Mouse (Mus musculus) kidney, embryonic 14.5 days (tissue): ENCODE measurements at regions not wholly inside any gene's neighbourhood (a gene's known extent, or its start where the extent isn't known, plus 50 kb on each side); places are given as distances from the start of the nearest gene placed in this dataset.
A peak's percentile ranks its signal among the peaks of the same experiment; 100 is the strongest.

Source experiments
- ATAC-seq: fragments of 200-750 bp; cut with Nextera tagmentation; 2 replicates; pipeline ENCODE4 v1.8.0; 2017; ENCODE audit warnings: moderate number of reproducible peaks, mild to moderate bottlenecking, moderate TSS enrichment, moderate library complexity; ENCODE audit not compliant: low FRiP score, low TSS enrichment
- H3K27ac ChIP-seq: fragments of 300-500 bp; sonication (generic); 2 replicates; pipeline ENCODE4 v1.5.1; 2014; ENCODE audit warnings: low read depth, mild to moderate bottlenecking, low read length, moderate library complexity, mixed read lengths
- H3K27me3 ChIP-seq: fragments of 300-500 bp; sonication (generic); 2 replicates; pipeline ENCODE4 v1.6.1; 2014; ENCODE audit warnings: mild to moderate bottlenecking, low read length; ENCODE audit not compliant: control insufficient read depth, insufficient read depth
- H3K36me3 ChIP-seq: fragments of 300-500 bp; sonication (generic); 2 replicates; pipeline ENCODE4 v1.6.1; 2014; ENCODE audit warnings: low read length, mixed read lengths; ENCODE audit not compliant: control insufficient read depth, insufficient read depth
- H3K4me1 ChIP-seq: fragments of 300-500 bp; sonication (generic); 2 replicates; pipeline ENCODE4 v1.6.1; 2014; ENCODE audit warnings: low read length, mixed read lengths; ENCODE audit not compliant: control insufficient read depth, insufficient read depth
- H3K4me2 ChIP-seq: fragments of 300-500 bp; sonication (generic); replicated peaks from 2 replicates; pipeline ENCODE4 v1.6.1; 2014; ENCODE audit warnings: low read depth, mild to moderate bottlenecking, low read length
- H3K4me3 ChIP-seq: fragments of 300-500 bp; sonication (generic); 2 replicates; pipeline ENCODE4 v1.5.1; 2014; ENCODE audit warnings: mild to moderate bottlenecking, low read length
- H3K9ac ChIP-seq: fragments of 300-500 bp; sonication (generic); 2 replicates; pipeline ENCODE4 v1.6.1; 2014; ENCODE audit warnings: low read depth, mild to moderate bottlenecking, low read length, moderate library complexity
- H3K9me3 ChIP-seq: fragments of 300-500 bp; sonication (generic); 2 replicates; pipeline ENCODE4 v1.6.1; 2016; ENCODE audit warnings: low read length; ENCODE audit not compliant: control insufficient read depth
- WGBS: fragments of 180-500 bp; shearing (Covaris S2); extraction: QIAGEN DNeasy Blood & Tissue Kit; methylation state at CpG from one replicate; pipeline ENCODE4 v1.1.7; 2014; 5-methylcytosine and 5-hydroxymethylcytosine counted together

- Histone ChIP-seq H3K4me1 (no peaks in the 10 kb centered on the region), H3K27me3 (no peaks in the 10 kb centered on the region), H3K27ac (no peak overlapping the region), H3K9me3 (no peaks in the 10 kb centered on the region), H3K4me3 (no peak overlapping the region), H3K9ac (no peak overlapping the region), H3K36me3 (no peaks in the 10 kb centered on the region), H3K4me2 (no peak overlapping the region)
- WGBS = 73% methylated on average over 4 of the region's 4 CpGs
- ATAC-seq = no peak
Observed at GRCm38 (mm10) chr12:118716824-118717223, 129.3 kb upstream of the Sp8 start.

DNA sequence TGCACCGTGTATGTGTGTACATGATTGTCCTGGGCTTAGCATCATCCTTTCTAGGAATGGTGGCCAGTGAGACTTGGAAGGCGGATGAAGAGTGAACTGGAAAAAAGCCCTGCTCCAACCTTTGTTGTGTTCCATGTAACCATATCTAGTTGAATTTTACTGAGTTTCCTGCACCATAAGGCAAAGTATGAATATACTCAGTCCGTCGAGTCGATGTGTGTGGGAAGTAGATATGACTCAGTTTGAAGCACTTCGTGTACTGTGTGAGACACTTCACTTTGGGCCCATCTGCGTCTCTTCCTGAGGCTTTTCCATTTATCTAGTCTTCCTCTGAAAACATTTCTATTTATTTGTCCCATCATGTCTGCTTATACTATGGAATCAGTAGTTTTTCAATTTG lies 139.5 kb upstream of the Sp8 start:
- no peak for ATAC-seq
- WGBS = 90% methylated on average over 7 of the region's 7 CpGs
- Histone ChIP-seq H3K9me3 (no peaks in the 10 kb centered on the region), H3K27me3 (no peaks in the 10 kb centered on the region), H3K27ac (no peak overlapping the region), H3K36me3 (no peaks in the 10 kb centered on the region), H3K9ac (no peak overlapping the region), H3K4me2 (no peak overlapping the region), H3K4me3 (no peak overlapping the region), H3K4me1 (no peaks in the 10 kb centered on the region)

- no peaks in the 10 kb centered on the region for H3K36me3 ChIP-seq
- no peak overlapping the region for H3K4me3 ChIP-seq
- no peaks in the 10 kb centered on the region for H3K4me1 ChIP-seq
- no peaks in the 10 kb centered on the region for H3K9me3 ChIP-seq
- H3K9ac ChIP-seq = no peak overlapping the region
- H3K27ac ChIP-seq = no peak overlapping the region
- ATAC-seq = no peak
- no peaks in the 10 kb centered on the region for H3K27me3 ChIP-seq
- 89% methylated on average over 2 of the region's 2 CpGs for WGBS
- H3K4me2 ChIP-seq = no peak overlapping the region
Observed at GRCm38 (mm10) chr12:118704826-118705225, 141.3 kb upstream of the Sp8 start.

GRCm38 (mm10) chr12:118703730-118704129 lies 142.4 kb upstream of the Sp8 start:
- Histone ChIP-seq H3K4me3 (no peak overlapping the region), H3K9ac (no peak overlapping the region), H3K9me3 (no peaks in the 10 kb centered on the region), H3K4me2 (no peak overlapping the region; the same call in 1 of the 2 replicates), H3K27me3 (no peaks in the 10 kb centered on the region), H3K4me1 (no peaks in the 10 kb centered on the region), H3K27ac (no peak overlapping the region), H3K36me3 (no peaks in the 10 kb centered on the region)
- WGBS = 53% methylated on average over 12 of the region's 12 CpGs
- ATAC-seq = no peak

DNA sequence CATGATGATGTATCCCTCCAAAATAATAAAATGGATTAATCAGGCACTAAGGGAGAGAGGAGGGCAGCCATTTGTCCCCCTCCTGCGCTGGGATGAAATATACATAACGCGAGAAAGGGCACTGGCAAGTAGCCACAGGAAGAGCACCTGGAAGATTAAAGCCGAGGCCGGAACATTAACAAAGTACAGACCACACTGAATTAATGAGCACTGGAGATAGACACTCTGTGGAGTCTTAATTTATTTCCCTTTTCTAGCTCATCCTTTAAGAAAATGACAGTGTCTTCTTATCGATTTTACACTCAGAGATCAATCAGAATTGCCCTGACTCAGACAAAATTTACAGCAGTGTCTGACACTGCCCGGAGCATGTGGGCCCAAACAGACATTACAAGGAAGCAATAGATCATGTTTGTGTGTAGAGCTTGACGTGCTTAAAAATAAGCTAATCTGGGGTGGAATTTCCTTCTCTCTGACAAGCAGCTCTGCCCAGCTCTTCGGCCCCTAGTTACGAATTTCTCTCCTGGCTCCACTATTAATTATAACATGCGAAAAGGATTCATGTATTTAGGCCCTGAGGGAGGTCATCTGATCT lies 143.0 kb upstream of the Sp8 start:
- H3K27me3 ChIP-seq = no peaks in the 10 kb centered on the region
- no peak overlapping the region for H3K9ac ChIP-seq
- WGBS = 31% methylated on average over 11 of the region's 11 CpGs
- H3K4me3 ChIP-seq = no peak overlapping the region
- no peaks in the 10 kb centered on the region for H3K36me3 ChIP-seq
- H3K4me1 ChIP-seq = no peaks in the 10 kb centered on the region
- 0 out of 2 replicates have a peak, but pooled peaks have one; percentile 20 for ATAC-seq
- no peaks in the 10 kb centered on the region for H3K9me3 ChIP-seq
- no peak overlapping the region for H3K27ac ChIP-seq
- H3K4me2 ChIP-seq = no peak overlapping the region; the same call in 1 of the 2 replicates

DNA sequence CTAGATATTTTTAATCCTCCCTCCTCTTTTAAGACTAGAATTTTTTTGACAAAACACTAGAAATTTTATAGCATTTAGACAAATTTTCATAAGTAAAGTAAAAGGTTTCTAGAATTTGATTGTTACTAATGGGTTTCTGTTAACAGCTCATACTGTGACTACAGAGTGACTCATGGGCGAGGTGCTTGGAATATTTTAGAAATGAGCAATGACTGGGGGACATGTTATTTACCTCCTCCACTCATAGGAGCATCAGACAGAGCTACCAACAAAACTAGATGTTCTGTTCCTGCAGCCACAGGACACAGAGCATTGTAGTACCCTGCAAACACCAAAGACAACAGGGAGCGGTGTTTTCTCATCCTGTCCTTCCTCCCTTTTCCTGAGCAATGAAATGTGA lies 144.3 kb upstream of the Sp8 start:
- Histone ChIP-seq H3K36me3 (no peaks in the 10 kb centered on the region), H3K4me1 (no peaks in the 10 kb centered on the region), H3K27ac (no peak overlapping the region), H3K9ac (no peak overlapping the region), H3K9me3 (no peaks in the 10 kb centered on the region), H3K4me3 (no peak overlapping the region), H3K4me2 (no peak overlapping the region), H3K27me3 (no peaks in the 10 kb centered on the region)
- ATAC-seq = no peak
- 70% methylated on average over 2 of the region's 2 CpGs for WGBS

GRCm38 (mm10) chr12:118698110-118698509 lies 148.0 kb upstream of the Sp8 start:
- Histone ChIP-seq H3K27ac (no peak overlapping the region), H3K9ac (no peak overlapping the region), H3K27me3 (no peaks in the 10 kb centered on the region), H3K36me3 (no peaks in the 10 kb centered on the region), H3K4me1 (no peaks in the 10 kb centered on the region), H3K4me3 (no peak overlapping the region), H3K4me2 (no peak overlapping the region), H3K9me3 (no peaks in the 10 kb centered on the region)
- no peak for ATAC-seq

GRCm38 (mm10) chr12:118694701-118695100 lies 151.4 kb upstream of the Sp8 start:
- H3K9ac ChIP-seq = no peak overlapping the region
- H3K27ac ChIP-seq = no peak overlapping the region
- ATAC-seq = no peak
- H3K4me3 ChIP-seq = no peak overlapping the region
- H3K36me3 ChIP-seq = no peaks in the 10 kb centered on the region
- H3K9me3 ChIP-seq = no peaks in the 10 kb centered on the region
- no peaks in the 10 kb centered on the region for H3K4me1 ChIP-seq
- 75% methylated on average over 2 of the region's 2 CpGs for WGBS
- H3K4me2 ChIP-seq = no peak overlapping the region
- H3K27me3 ChIP-seq = no peaks in the 10 kb centered on the region

- Histone ChIP-seq H3K27ac (no peak overlapping the region), H3K27me3 (no peaks in the 10 kb centered on the region), H3K4me3 (no peak overlapping the region), H3K9ac (no peak overlapping the region), H3K9me3 (no peaks in the 10 kb centered on the region), H3K36me3 (no peaks in the 10 kb centered on the region), H3K4me2 (no peak overlapping the region), H3K4me1 (no peaks in the 10 kb centered on the region)
- no peak for ATAC-seq
- WGBS = 93% methylated on average over 1 of the region's 1 CpGs
Observed at GRCm38 (mm10) chr12:118682902-118683301, 163.2 kb upstream of the Sp8 start.
